Mouse (Mus musculus): ENCODE measurements around the gene Ssbp4.

GRCm38 (mm10) chr8:70608749-70609367, at the start of gene Ssbp4:
- TF ChIP-seq CTCF (IDR thresholded peaks at IDR 0.05; ENCODE audit: low read depth) = no peak
- TF ChIP-seq EP300 (IDR thresholded peaks at IDR 0.05; ENCODE audit: low read depth) = no peak
